Mouse (Mus musculus) C2C12 (cell line): ENCODE measurements around the gene Gm45213.

Experiments
- CTCF ChIP-seq: IDR thresholded peaks from one replicate; pipeline ENCODE4 v1.5.1; 2011; ENCODE audit not compliant: control insufficient read depth, insufficient read depth, insufficient read length
- USF1 ChIP-seq: IDR thresholded peaks from one replicate; pipeline ENCODE4 v1.6.1; 2011; ENCODE audit warnings: low read depth, mild to moderate bottlenecking, control low read depth, moderate library complexity

DNA sequence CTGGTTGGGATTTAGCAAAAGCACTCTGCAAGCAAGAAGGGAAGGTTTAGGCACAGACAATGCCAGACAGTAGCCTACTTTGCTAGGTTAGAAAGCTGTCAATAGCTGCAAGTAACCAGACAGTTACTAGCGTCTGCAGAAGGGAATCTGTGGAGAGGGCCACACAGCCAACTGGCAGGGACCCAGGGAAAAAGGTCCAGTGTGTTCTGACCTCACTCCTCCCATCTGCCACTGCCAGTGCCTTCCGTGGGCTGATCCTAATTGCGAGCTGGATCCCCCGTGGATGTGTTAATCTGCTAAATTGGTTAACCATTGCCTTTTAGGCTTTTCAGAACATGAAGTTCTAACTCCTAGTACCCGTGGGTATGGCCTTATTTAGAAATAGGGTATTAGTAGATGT lies 50.7 kb downstream of the Gm45213 start:
- TF ChIP-seq USF1: no peak
- TF ChIP-seq CTCF: no peak
